Mouse (Mus musculus): ENCODE data around the gene Arid5b.

The Arid5b gene

GRCm38 (mm10) chr10:68134071-68134470 lies 144.5 kb downstream of the Arid5b start:
- DNase-seq = no peak

- peak; percentile 94 for DNase-seq
Observed at GRCm38 (mm10) chr10:68132636-68133035, 145.9 kb downstream of the Arid5b start.

- no peak for DNase-seq
Observed at GRCm38 (mm10) chr10:68132154-68132553, 146.4 kb downstream of the Arid5b start.

GRCm38 (mm10) chr10:68129651-68130050 lies 148.9 kb downstream of the Arid5b start:
- peak; percentile 92 for DNase-seq

- peak; percentile 65 for DNase-seq
Observed at GRCm38 (mm10) chr10:68129009-68129408, 149.5 kb downstream of the Arid5b start.

GRCm38 (mm10) chr10:68128441-68128848 lies 150.1 kb downstream of the Arid5b start:
- peak; percentile 99 for DNase-seq

GRCm38 (mm10) chr10:68127604-68128256 lies 150.8 kb downstream of the Arid5b start:
- DNase-seq = peak; percentile 63

GRCm38 (mm10) chr10:68127104-68127503 lies 151.4 kb downstream of the Arid5b start:
- peak; percentile 90 for DNase-seq

GRCm38 (mm10) chr10:68126551-68126950 lies 152.0 kb downstream of the Arid5b start:
- no peak for DNase-seq

GRCm38 (mm10) chr10:68125919-68126550 lies 152.5 kb downstream of the Arid5b start:
- DNase-seq = peak; percentile 92

GRCm38 (mm10) chr10:68124985-68125384 lies 153.6 kb downstream of the Arid5b start:
- DNase-seq = peak; percentile 74

GRCm38 (mm10) chr10:68123446-68123845 lies 155.1 kb downstream of the Arid5b start:
- DNase-seq = peak; percentile 67

GRCm38 (mm10) chr10:68121960-68122359 lies 156.6 kb downstream of the Arid5b start:
- peak; percentile 98 for DNase-seq

- DNase-seq = peak; percentile 94
Observed at GRCm38 (mm10) chr10:68121251-68121650, 157.3 kb downstream of the Arid5b start.

- peak; percentile 87 for DNase-seq
Observed at GRCm38 (mm10) chr10:68120011-68120410, 158.5 kb downstream of the Arid5b start.

GRCm38 (mm10) chr10:68119285-68119684 lies 159.3 kb downstream of the Arid5b start:
- DNase-seq = peak; percentile 94

- DNase-seq = no peak
Observed at GRCm38 (mm10) chr10:68114955-68115354, 163.6 kb downstream of the Arid5b start.

GRCm38 (mm10) chr10:68113645-68114044 lies 164.9 kb downstream of the Arid5b start:
- DNase-seq = no peak

- DNase-seq = peak; percentile 56
Observed at GRCm38 (mm10) chr10:68112983-68113382, 165.6 kb downstream of the Arid5b start.

GRCm38 (mm10) chr10:68110607-68111006 lies 167.9 kb downstream of the Arid5b start:
- DNase-seq = peak; percentile 91

- DNase-seq = peak; percentile 93
Observed at GRCm38 (mm10) chr10:68110182-68110581, 168.4 kb downstream of the Arid5b start.

GRCm38 (mm10) chr10:68109651-68110050 lies 168.9 kb downstream of the Arid5b start:
- peak; percentile 85 for DNase-seq

GRCm38 (mm10) chr10:68107716-68108115 lies 170.8 kb downstream of the Arid5b start:
- DNase-seq = peak; percentile 86

- peak; percentile 80 for DNase-seq
Observed at GRCm38 (mm10) chr10:68106351-68106950, 172.1 kb downstream of the Arid5b start.

Data from heart, adult 11 months (tissue).